Mouse (Mus musculus): Measurements from ENCODE around the gene Olfr47. TPM values are rescaled to one million over a fixed set of nuclear protein-coding genes. Genes with fewer than 3 reads are reported as not detected.
"Not testable (repeated sequence)": the region's sequence is repeated elsewhere in the genome, so short reads cannot be mapped to it uniquely, and the experiment has no call there.

Olfr47 gene
- total RNA-seq (2022) = not detected

DNA sequence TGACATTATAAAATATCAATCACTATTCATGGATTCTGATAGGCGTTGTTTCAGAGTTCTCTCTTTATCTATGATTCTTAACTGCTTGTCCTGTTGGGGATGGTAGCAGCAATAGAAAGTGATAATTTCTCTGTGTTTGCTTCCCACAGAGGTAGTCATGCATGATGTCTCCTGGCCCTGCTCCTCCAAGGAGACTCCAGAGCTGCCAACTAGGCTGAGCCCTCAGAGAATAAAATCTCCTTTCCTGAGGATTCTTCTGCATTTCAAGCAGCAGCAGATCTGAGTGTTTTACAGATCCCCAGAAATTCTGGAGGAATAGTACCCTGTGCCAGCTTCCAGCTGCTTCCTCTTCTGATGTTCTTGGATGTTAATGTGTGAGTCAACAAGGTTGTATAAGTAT is at the start of gene Olfr47:
TSS of gene Olfr47 (plus strand) at position 275 of the 400 bp plus-strand sequence.
- DNase-seq (ENCODE audit: low spot score in 2 of 2) = not testable (repeated sequence)

DNA sequence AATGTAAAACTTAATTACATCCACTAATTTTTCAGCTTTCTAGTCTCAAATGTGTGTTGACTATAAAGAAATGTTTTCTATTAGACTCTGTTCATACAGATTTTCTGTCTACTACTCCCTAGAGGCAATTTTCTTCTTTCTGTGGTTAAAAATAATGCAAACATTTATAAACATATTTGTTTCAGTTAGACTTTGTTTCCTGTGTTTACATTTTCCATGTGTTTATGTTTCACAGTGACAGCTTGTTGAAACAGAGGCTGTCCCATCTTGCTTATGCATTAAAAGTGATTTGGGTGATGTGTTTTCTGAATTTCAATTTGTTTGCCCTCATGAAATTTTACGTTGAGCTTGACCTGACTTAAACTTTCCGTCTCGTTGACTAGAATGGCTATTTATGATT is 40.3 kb upstream of the Olfr47 start:
- DNase-seq (ENCODE audit: low spot score in 2 of 2) = no peak

DNA sequence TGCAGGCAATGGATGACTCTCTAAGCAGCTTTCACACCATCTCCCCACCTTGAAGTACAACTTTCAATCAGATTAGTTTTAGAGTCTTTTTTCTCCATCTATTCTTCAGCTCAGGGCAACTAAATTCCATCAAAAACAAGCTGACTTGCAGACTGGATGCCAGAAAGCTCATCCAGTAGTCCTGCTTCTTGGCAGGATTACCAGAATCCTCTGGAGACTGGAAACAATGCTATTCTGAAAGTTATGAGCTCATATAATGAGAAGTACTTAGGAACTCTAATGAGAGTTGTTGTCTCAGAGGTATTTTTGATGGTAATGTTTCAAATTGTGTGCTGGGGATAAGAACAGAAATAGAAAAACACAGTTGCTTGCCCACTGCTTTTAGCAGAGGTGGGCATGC is 34.5 kb upstream of the Olfr47 start, which contains the start of gene Olfr435:
TSS of gene Olfr435 (plus strand) at position 366 of the 400 bp plus-strand sequence.
- DNase-seq (ENCODE audit: low spot score in 2 of 2) = no peak

DNA sequence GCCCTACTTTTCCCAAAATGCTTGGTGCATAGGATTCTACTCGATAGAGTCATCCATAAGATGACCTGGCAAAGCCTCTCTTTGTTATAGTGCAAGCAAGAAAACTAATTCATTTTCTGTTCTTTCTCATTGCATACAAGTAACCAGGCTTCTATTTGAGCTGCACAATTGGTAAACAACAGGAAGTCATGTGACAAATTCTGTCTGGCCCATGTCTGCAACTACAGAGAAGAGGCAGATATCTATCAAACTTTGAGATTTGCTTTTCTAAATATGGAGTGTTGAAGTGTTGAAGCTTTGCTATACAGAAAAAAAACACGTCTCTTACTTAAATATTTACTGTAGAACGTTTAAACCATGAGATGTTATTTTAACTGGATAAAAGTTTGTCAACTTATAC is 33.2 kb upstream of the Olfr47 start:
- DNase-seq (ENCODE audit: low spot score in 2 of 2) = no peak

DNA sequence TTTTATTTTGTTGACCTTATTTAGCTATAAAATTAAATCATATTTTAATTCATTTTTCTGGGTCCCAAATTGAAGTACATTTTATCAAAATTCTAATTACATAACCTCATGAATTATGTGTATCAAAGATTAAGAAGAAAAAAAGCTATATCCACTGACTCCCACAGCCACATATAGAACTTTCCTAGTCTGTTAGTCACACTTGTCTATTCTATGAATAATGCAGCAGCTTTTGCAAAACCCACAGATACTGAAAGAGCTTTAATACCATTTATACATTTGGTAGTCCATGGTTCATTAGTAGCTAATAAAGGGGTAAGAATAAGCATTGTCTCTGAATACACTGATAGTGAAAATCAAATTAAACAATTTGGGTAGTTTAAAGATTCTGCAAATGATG is 28.5 kb upstream of the Olfr47 start:
- no peak for DNase-seq (ENCODE audit: low spot score in 2 of 2)

DNA sequence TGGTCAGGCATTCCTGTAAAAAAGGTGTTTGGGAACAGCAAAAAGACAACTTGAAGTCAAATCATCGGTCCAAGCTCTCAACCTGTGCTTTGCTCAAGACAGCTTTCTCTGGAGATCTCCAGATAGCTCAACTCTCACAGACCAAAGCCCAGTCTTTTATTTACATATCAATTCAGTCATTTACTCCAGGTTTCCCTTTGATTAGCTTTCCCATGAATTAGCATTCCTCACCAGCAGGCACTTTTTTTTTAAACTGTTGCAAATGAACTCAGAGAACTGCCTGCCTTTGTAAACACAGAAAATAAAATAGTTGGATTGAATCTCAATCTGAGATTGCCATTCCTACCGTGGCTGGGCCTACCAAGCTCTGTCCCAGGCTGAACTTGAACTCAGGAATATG is 26.0 kb upstream of the Olfr47 start:
- no peak for DNase-seq (ENCODE audit: low spot score in 2 of 2)

DNA sequence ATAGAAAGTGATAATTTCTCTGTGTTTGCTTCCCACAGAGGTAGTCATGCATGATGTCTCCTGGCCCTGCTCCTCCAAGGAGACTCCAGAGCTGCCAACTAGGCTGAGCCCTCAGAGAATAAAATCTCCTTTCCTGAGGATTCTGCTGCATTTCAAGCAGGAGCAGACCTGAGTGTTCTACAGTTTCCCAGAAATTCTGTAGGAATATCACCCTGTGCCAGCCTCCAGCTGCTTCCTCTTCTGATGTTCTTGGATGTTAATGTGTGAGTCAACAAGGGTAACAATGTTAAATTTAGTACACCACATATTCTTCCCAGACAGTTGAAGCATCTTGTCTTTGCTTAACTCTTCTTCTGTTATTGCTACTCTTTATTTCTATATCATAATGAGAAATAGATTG is 18.5 kb upstream of the Olfr47 start, which contains the start of gene Olfr434:
TSS of gene Olfr434 (plus strand) at position 149 of the 400 bp plus-strand sequence.
- DNase-seq (ENCODE audit: low spot score in 2 of 2) = peak in 1 of 2 experiments; percentile 58

DNA sequence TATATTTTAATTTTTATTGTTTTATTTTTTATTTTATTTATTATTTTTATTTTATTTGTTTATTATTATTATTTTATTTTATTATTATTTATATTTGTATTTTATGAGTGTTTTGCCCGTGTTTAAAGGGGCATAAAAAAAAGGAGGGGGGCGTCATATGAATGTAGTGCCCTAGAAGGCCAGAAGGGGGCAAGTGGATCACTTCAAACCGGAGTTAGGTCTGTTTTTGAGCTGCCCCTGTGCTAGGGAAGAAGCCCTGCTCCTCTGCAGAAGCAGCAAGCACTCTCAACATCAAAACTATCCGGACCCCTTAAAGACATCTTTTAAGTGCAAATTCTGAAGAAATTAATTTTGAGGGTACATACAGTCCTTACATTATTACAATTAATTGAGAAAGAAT is 10.7 kb downstream of the Olfr47 start:
- no peak for DNase-seq (ENCODE audit: low spot score in 2 of 2)

DNA sequence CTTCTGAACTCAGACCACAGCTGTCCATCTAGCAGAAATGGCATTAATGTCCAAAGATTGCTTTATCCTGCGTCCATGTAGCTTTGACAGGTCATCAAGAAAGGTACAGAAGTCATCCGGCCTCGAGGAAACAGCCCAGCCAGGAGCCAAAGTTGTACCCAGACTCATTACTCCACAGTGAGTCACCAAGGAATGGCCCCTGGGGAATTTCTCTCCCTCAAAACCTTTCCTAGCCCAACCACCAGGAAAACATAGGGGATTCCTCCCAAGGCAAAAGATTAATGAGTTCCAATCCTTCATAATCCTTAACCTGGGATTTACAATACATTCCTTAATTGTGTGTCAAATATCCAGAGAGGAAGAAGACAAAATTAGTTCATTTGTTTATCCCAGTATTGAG is 16.1 kb downstream of the Olfr47 start:
- no peak for DNase-seq (ENCODE audit: low spot score in 2 of 2)

DNA sequence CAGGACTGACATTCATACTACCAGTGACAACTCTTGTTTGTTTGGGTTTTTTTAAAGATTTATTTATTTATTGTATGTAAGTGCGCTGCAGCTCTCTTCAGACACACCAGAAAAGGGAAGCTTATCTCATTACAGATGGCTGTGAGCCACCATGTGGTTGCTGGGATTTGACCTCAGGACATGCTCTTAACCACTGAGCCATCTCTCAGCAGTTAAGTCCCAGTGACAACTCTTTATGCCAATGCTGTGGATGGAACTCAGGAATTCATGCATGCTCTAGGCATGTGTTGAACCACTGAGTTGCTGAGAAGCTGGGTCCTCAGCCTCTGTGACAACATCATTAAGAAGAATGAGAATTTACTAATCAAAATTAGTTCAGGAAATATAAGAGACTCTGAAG is 21.7 kb downstream of the Olfr47 start:
- no peak for DNase-seq (ENCODE audit: low spot score in 2 of 2)

DNA sequence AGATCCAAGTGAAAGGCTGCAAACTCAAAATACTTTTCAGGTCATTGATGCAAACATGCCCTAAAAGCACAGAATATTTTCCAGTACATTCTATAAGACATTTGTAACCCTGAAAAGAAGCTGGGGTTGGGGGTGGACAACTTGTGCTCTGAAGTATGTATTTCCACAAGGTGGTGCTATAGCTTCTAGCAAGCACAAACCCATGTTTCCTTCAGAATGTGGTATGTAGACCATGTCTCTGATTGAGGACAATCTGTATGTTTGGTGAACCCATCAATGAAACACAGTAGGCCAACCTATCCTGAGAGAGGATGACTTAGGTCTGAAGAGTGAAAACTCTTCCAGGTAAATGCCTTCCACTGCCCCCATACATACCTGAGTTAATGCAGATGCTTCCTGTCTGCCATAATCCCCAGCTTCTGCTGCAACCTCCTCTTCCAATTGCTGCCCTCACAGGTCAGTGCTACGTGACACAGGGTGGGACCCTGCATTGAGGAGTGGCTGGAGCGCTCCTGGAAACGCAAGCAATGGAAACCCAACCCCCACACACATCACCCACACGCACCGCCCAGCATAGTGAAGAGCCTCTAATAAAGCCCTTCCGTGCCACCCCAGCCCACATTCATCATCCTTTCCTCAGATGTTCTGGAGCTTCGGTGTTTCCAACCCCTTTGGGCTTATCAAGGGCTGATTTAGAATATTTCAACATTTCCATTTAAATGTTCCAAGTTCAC is 23.0 kb downstream of the Olfr47 start:
- no peak for DNase-seq (ENCODE audit: low spot score in 2 of 2)

DNA sequence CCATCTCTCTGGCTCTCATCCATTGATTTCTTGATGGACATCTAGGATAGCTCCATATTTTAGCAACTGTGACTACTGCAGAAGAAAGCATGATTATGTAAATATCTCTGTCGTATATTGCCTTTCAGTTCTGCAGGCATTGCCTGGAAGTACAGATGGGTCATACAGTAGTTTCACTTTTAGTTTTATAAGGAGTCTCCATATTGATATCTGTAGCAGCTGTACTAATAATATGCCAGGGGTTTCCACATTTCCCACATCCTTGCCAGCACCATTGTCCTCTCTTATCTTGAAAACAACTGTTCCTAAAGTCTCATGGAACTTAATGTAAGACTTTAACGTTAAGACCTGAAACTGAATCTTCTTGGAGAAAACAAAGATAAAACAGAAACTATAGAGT is 29.4 kb downstream of the Olfr47 start:
- DNase-seq (ENCODE audit: low spot score in 2 of 2) = no peak

DNA sequence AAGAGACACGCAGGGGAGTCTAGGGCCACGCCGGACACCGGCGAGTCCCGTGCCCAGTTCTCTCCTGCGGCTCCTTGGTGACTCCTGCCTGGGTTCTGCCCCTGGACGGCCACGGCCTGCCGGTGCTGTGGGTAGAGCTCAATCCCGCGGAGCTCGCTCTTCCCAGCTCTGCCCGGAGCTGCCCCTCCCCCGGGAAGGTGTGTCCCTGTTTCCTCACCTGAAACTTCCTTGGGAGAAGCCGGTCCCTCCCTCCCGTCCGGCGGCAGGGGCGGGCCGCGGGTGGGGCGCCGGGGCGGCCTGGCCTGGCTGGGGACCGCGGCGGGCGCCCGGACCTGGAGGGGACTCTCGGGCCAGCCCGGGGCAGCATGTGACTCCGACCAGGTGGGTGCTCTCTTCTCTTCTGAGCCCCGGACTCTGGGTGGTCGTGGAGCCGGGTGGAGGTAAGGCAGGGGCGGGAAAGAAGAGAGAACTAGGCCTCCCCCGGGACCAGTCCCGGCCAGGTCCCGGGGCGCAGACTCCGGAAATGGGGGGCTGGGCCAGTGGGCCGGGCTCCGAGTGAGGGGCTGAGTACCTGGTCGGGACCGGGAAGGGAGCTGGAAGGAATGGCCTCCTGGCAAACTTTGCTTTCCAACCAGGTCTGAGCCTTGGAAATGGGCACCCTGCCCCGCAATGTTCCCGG is 34.2 kb downstream of the Olfr47 start, which contains the start of gene Arhgef5:
TSS of gene Arhgef5 (plus strand) at position 220 of the 679 bp plus-strand sequence.
- no peak for DNase-seq (ENCODE audit: low spot score in 2 of 2)

DNA sequence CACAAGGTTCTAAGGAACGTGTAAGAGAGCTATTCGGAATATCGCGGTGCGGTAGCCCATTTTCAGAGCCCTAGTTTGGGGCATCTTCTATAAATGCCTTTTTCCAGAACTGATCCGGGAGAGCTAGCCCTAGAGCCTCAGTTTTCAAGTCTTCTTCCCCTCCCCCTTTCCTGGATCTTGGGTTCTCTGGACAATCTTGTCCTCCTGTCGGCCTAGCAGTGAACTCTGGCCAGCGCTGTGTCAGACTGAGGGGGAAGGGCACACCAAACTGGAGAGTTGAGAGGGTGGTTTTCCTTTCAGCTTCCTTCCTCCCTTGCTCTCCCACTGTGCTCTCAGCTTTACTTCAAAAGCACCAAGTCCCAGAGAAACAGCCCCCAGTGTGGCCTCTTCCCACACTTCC is 35.0 kb downstream of the Olfr47 start:
- DNase-seq (ENCODE audit: low spot score in 2 of 2) = no peak

DNA sequence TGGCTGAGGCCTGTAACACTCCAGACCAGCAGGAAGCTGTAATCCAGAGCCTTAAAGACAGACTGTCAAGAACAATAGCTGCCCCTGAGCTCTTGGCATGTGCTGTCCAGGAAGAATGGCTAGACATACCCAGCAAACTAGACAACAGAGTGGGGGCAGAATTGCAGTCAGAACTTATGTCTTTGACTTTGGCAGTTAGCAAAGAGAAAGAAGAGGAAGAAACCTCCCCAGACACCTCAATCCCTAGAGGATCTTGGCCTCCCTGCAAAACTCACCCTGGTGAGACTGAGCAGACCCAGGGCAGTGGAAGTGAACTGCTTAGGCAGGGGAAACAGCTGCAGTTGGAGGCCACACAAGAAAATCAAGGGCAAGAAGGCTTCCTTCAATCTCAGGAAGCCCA is 41.3 kb downstream of the Olfr47 start:
- no peak for DNase-seq (ENCODE audit: low spot score in 2 of 2)

DNA sequence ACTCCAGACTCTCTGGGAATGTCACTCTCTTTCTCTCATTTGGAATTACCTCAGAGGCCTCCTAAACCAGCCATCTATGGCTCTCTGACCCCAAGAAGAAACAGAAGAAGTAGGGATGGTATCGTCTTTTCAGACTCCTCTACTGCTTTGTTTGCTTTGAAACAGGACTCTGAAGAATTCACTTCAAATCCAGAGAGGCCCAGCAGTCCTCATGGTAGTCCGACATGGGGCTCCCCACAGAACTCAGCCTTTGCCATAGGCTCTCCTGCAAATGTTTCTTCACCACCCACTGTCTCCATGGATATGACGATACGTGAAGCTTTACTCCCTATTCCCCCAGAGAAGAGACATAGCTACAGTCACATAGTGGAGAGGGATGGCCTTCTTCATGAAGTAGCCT is 42.8 kb downstream of the Olfr47 start:
- no peak for DNase-seq (ENCODE audit: low spot score in 2 of 2)

DNA sequence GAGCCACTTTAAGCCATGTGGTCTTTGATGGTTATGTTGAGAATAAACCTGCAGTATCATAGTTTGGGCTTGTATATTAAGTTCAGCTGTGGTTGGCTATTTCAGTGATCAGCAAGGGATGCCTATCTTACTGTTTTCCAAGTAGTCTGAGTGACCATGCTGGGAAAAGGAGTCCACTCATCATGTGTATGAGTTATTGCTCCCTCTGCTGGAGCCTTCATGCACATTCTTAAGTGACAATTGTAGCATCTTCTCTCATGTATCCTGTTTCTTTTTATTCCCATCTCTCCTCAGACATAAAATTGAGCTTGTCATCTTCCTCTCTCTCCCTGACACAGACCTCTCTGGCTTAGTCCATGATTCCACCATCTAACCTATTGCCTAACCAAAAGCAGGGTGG is 46.9 kb downstream of the Olfr47 start:
- no peak for DNase-seq (ENCODE audit: low spot score in 2 of 2)

DNA sequence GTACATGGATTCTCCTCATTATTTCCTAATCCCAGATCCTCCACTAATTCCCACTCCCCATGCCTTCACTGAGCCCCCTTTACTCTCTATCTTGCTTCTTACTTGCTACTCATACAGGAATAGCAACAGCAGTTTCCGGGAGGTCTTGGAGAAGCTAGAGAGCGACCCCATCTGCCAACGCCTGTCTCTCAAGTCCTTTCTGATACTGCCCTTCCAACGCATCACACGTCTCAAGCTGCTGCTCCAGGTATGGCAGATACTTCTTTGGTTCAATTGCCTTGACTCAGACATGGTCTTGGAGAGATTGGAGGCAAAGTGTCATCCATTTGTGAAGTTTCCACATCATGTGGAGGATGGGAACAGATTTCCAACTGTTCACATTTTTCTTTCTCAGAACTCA is 49.2 kb downstream of the Olfr47 start:
- DNase-seq (ENCODE audit: low spot score in 2 of 2) = no peak

Other genes with a start within 250 kb of the Olfr47 start
- gene Olfr441, start 125.2 kb upstream of the Olfr47 start, total RNA-seq (2022) = under 1 TPM in 1 of 4 experiments, not detected in 3; 0.50 TPM
- not detected for gene Olfr237-ps1, start 85.0 kb upstream of the Olfr47 start, total RNA-seq (2022)
- not detected for gene Olfr437, start 68.2 kb upstream of the Olfr47 start, total RNA-seq (2022)
- gene Olfr13, start 59.4 kb upstream of the Olfr47 start, total RNA-seq (2022) = not detected
- gene Olfr435, start 34.4 kb upstream of the Olfr47 start, total RNA-seq (2022) = not detected
- not detected for gene Olfr434, start 18.5 kb upstream of the Olfr47 start, total RNA-seq (2022)
- gene Arhgef5, start 34.1 kb downstream of the Olfr47 start, total RNA-seq (2022) = 1 to 10 TPM; 2.6 to 3.2 (median 2.8) TPM
- gene Nobox, start 78.0 kb downstream of the Olfr47 start, total RNA-seq (2022) = not detected